Mouse (Mus musculus): Measurements from ENCODE around the gene Myom1.

The Myom1 gene

GRCm38 (mm10) chr17:71136384-71137333 lies 134.2 kb downstream of the Myom1 start:
- no peak for DNase-seq (ENCODE audit: low spot score in 2 of 2)

GRCm38 (mm10) chr17:71137334-71137721 lies 134.9 kb downstream of the Myom1 start:
- DNase-seq (ENCODE audit: low spot score in 2 of 2): no peak

GRCm38 (mm10) chr17:71142068-71142467 lies 139.6 kb downstream of the Myom1 start:
- peak in 1 of 2 experiments; percentile 33 for DNase-seq (ENCODE audit: low spot score in 2 of 2)

- peak in 1 of 2 experiments; percentile 0 for DNase-seq (ENCODE audit: low spot score in 2 of 2)
Observed at GRCm38 (mm10) chr17:71143155-71143554, 140.7 kb downstream of the Myom1 start.

- DNase-seq (ENCODE audit: low spot score in 2 of 2): peak in 1 of 2 experiments; percentile 1
Observed at GRCm38 (mm10) chr17:71144322-71145116, 142.1 kb downstream of the Myom1 start.

GRCm38 (mm10) chr17:71145248-71145961 lies 143.0 kb downstream of the Myom1 start:
- peak in 1 of 2 experiments; percentile 0 for DNase-seq (ENCODE audit: low spot score in 2 of 2)

- no peak for DNase-seq (ENCODE audit: low spot score in 2 of 2)
Observed at GRCm38 (mm10) chr17:71153356-71153755, 150.9 kb downstream of the Myom1 start.

- DNase-seq (ENCODE audit: low spot score in 2 of 2): no peak
Observed at GRCm38 (mm10) chr17:71155271-71155670, 152.8 kb downstream of the Myom1 start.

GRCm38 (mm10) chr17:71159152-71159567 lies 156.7 kb downstream of the Myom1 start:
- no peak for DNase-seq (ENCODE audit: low spot score in 2 of 2)

- DNase-seq (ENCODE audit: low spot score in 2 of 2): no peak
Observed at GRCm38 (mm10) chr17:71159720-71160119, 157.3 kb downstream of the Myom1 start.

GRCm38 (mm10) chr17:71160244-71160995 lies 158.0 kb downstream of the Myom1 start:
- no peak for DNase-seq (ENCODE audit: low spot score in 2 of 2)

- DNase-seq (ENCODE audit: low spot score in 2 of 2): peak; percentile 46 to 59
Observed at GRCm38 (mm10) chr17:71164991-71165390, 162.6 kb downstream of the Myom1 start.

GRCm38 (mm10) chr17:71168205-71168815 lies 165.9 kb downstream of the Myom1 start:
- no peak for DNase-seq (ENCODE audit: low spot score in 2 of 2)

GRCm38 (mm10) chr17:71168846-71169245 lies 166.4 kb downstream of the Myom1 start:
- peak in 1 of 2 experiments; percentile 57 for DNase-seq (ENCODE audit: low spot score in 2 of 2)

GRCm38 (mm10) chr17:71169639-71170038 lies 167.2 kb downstream of the Myom1 start:
- no peak for DNase-seq (ENCODE audit: low spot score in 2 of 2)

GRCm38 (mm10) chr17:71171161-71171560 lies 168.7 kb downstream of the Myom1 start:
- DNase-seq (ENCODE audit: low spot score in 2 of 2): no peak
